In genomic region chr11:101772449-101772848, GRCm38 (mm10) we compare ENCODE assay signal across 8 mouse cellular contexts. TPM values are rescaled to one million over a fixed set of nuclear protein-coding genes. Genes with fewer than 3 reads are reported as not detected.
DNase-seq lines count a peak whose midpoint lies in the region; ATAC-seq and TF ChIP-seq lines count a peak whose summit lies in the region.

No protein-coding gene starts in this region.

- TF ChIP-seq EP300 in heart, postnatal 0 days (IDR thresholded peaks at IDR 0.05; ENCODE audit: low read depth): no peak

- peaks cover 22% of the 10 kb centered on the region for H3K36me3 ChIP-seq in embryonic facial prominence, embryonic 12.5 days
- H3K36me3 ChIP-seq in heart, postnatal 0 days (replicated peaks; ENCODE audit: control insufficient read depth, insufficient read depth, low read length): peaks cover 13% of the 10 kb centered on the region
- H3K36me3 ChIP-seq in midbrain, embryonic 10.5 days: peaks cover 32% of the 10 kb centered on the region

- peaks cover 10% of the 10 kb centered on the region; the same call in 1 of the 2 replicates for H3K4me1 ChIP-seq in embryonic facial prominence, embryonic 12.5 days
- H3K4me1 ChIP-seq in heart, postnatal 0 days (ENCODE audit: control insufficient read depth, insufficient read depth): 0 out of 2 replicates have a peak, but pooled peaks cover 4% of the 10 kb centered on the region
- peaks cover 28% of the 10 kb centered on the region for H3K4me1 ChIP-seq in midbrain, embryonic 10.5 days

- peak overlapping the region; percentile 53 for H3K4me2 ChIP-seq in embryonic facial prominence, embryonic 12.5 days (replicated peaks)
- H3K4me2 ChIP-seq in heart, postnatal 0 days (ENCODE audit: low read depth, low read length): peak overlapping the region; percentile 77

- ATAC-seq in embryonic facial prominence, embryonic 12.5 days (ENCODE audit: insufficient number of reproducible peaks, insufficient read depth, low FRiP score, low TSS enrichment): peak; percentile 76
- peak; percentile 91 for ATAC-seq in heart, postnatal 0 days (ENCODE audit: insufficient read depth, low read depth)

- H3K27me3 ChIP-seq in embryonic facial prominence, embryonic 12.5 days: peaks cover 24% of the 10 kb centered on the region
- H3K27me3 ChIP-seq in heart, postnatal 0 days (ENCODE audit: control insufficient read depth, insufficient read depth, low read length): peaks cover 17% of the 10 kb centered on the region
- H3K27me3 ChIP-seq in midbrain, embryonic 10.5 days (ENCODE audit: low read depth, poor library complexity, severe bottlenecking): peaks cover 73% of the 10 kb centered on the region

- H3K9me3 ChIP-seq in embryonic facial prominence, embryonic 12.5 days: no peaks in the 10 kb centered on the region
- H3K9me3 ChIP-seq in heart, postnatal 0 days (replicated peaks; ENCODE audit: control insufficient read depth, low read length): no peaks in the 10 kb centered on the region
- no peaks in the 10 kb centered on the region for H3K9me3 ChIP-seq in midbrain, embryonic 10.5 days (replicated peaks)

- H3K27ac ChIP-seq in embryonic facial prominence, embryonic 12.5 days: peak overlapping the region; percentile 42; the same call in 1 of the 2 replicates
- H3K27ac ChIP-seq in heart, postnatal 0 days (ENCODE audit: low read depth): no peak overlapping the region
- peak overlapping the region; percentile 55 for H3K27ac ChIP-seq in midbrain, embryonic 10.5 days (replicated peaks)

- DNase-seq in cerebellum, postnatal 10 days: peak; percentile 65
- no peak for DNase-seq in cerebellum, adult 11 months
- DNase-seq in heart, postnatal 0 days (ENCODE audit: low spot score): peak; percentile 91
- peak; percentile 68 to 71 for DNase-seq in kidney, postnatal 36 days
- peak; percentile 86 for DNase-seq in midbrain, embryonic 10.5 days (ENCODE audit: low spot score)
- DNase-seq in thymus, postnatal 4 days: no peak
- no peak for DNase-seq in cerebellum, adult 11-12 months

- under 1% methylated on average over 16 of the region's 16 CpGs for WGBS in embryonic facial prominence, embryonic 12.5 days
- 0% methylated on average over 16 of the region's 16 CpGs for WGBS in heart, postnatal 0 days
- WGBS in midbrain, embryonic 10.5 days: 0% methylated on average over 16 of the region's 16 CpGs

- TF ChIP-seq CTCF in heart, postnatal 0 days (IDR thresholded peaks at IDR 0.05; ENCODE audit: low read depth): no peak

- H3K9ac ChIP-seq in embryonic facial prominence, embryonic 12.5 days: no peak overlapping the region
- H3K9ac ChIP-seq in heart, postnatal 0 days (replicated peaks; ENCODE audit: low read depth, low read length): peak overlapping the region; percentile 38; the same call in 1 of the 2 replicates

- peak overlapping the region; percentile 28 for H3K4me3 ChIP-seq in embryonic facial prominence, embryonic 12.5 days
- peak overlapping the region; percentile 42 for H3K4me3 ChIP-seq in heart, postnatal 0 days (ENCODE audit: low read depth, low read length)
- H3K4me3 ChIP-seq in midbrain, embryonic 10.5 days: peak overlapping the region; percentile 30

RNA-seq across cellular contexts. Expression of gene Etv4, which starts 12.7 kb away (rescaled TPM):
- polyA plus RNA-seq in embryonic facial prominence, embryonic 12.5 days (2016; fragmentation: Nextera tagmentation; extraction: Ambion mirVana): 17.0 and 25.2 TPM in 2 replicates
- total RNA-seq in heart, postnatal 0 days (2014; rRNA removed; ENCODE audit: low replicate concordance): 5.2 and 7.5 TPM in 2 replicates
- polyA plus RNA-seq in heart, postnatal 0 days (2015; fragmentation: Nextera tagmentation; extraction: Ambion mirVana): 2.2 and 2.4 TPM in 2 replicates
- 9.4 and 10.5 TPM in 2 replicates for polyA plus RNA-seq in midbrain, embryonic 10.5 days (2016; fragmentation: Nextera tagmentation; extraction: Ambion mirVana)

RNA-seq across cellular contexts. Expression of gene Dhx8, which starts 39.7 kb away (rescaled TPM):
- polyA plus RNA-seq in embryonic facial prominence, embryonic 12.5 days (2016; fragmentation: Nextera tagmentation; extraction: Ambion mirVana): 48.1 and 50.4 TPM in 2 replicates
- 12.4 and 13.5 TPM in 2 replicates for total RNA-seq in heart, postnatal 0 days (2014; rRNA removed; ENCODE audit: low replicate concordance)
- polyA plus RNA-seq in heart, postnatal 0 days (2015; fragmentation: Nextera tagmentation; extraction: Ambion mirVana): 12.6 and 13.1 TPM in 2 replicates
- polyA plus RNA-seq in midbrain, embryonic 10.5 days (2016; fragmentation: Nextera tagmentation; extraction: Ambion mirVana): 40.0 and 44.0 TPM in 2 replicates

Comparison
In these comparisons a context has a peak if more than half of its experiments do, and no peak if none do; other contexts are left out.
1. DNase-seq: peak in cerebellum, postnatal 10 days (2 of 2), heart, postnatal 0 days (single experiment), kidney, postnatal 36 days (2 of 2) and midbrain, embryonic 10.5 days (single experiment); none in cerebellum, adult 11 months (single experiment), thymus, postnatal 4 days (single experiment) and cerebellum, adult 11-12 months (single experiment).
2. Peak in every context shown above with its lines, with median percentiles within 50 percentile points of each other: H3K4me3 ChIP-seq.